Mouse (Mus musculus) Muller cell, postnatal 12 days (primary cell): ENCODE data around the gene Pstpip1.

Source experiments
- DNase-seq: peaks from one replicate; pipeline ENCODE4 v3.0.0-alpha.2; 2015; ENCODE audit errors: inconsistent ontology term

Pstpip1 gene

GRCm38 (mm10) chr9:56151745-56152481 is 62.2 kb downstream of the Pstpip1 start:
- peak; percentile 83 for DNase-seq

- DNase-seq, result no peak
These were observed 62.8 kb downstream of the Pstpip1 start for GRCm38 (mm10) chr9:56152482-56153007.

GRCm38 (mm10) chr9:56154572-56154971 is 64.8 kb downstream of the Pstpip1 start:
- DNase-seq, result peak; percentile 53

GRCm38 (mm10) chr9:56158077-56158476 is 68.3 kb downstream of the Pstpip1 start:
- no peak for DNase-seq

GRCm38 (mm10) chr9:56159456-56159855 is 69.7 kb downstream of the Pstpip1 start:
- peak; percentile 77 for DNase-seq

- peak; percentile 92 for DNase-seq
These were observed 70.8 kb downstream of the Pstpip1 start for GRCm38 (mm10) chr9:56160341-56161141.

GRCm38 (mm10) chr9:56165377-56165776 is 75.6 kb downstream of the Pstpip1 start, which contains the start of gene Tspan3:
Gene Tspan3, minus strand, starts transcription at chr9:56165477.
- no peak for DNase-seq

GRCm38 (mm10) chr9:56166161-56166560 is 76.4 kb downstream of the Pstpip1 start:
- DNase-seq, result no peak

- DNase-seq, result peak; percentile 89
These were observed 77.9 kb downstream of the Pstpip1 start for GRCm38 (mm10) chr9:56167690-56168089.

- DNase-seq, result no peak
These were observed 85.6 kb downstream of the Pstpip1 start for GRCm38 (mm10) chr9:56175316-56175715.

- DNase-seq, result no peak
These were observed 87.6 kb downstream of the Pstpip1 start for GRCm38 (mm10) chr9:56177354-56177753.
